Mouse (Mus musculus) testis, adult 2 months (tissue): ENCODE data around the gene Mettl17. TPM values are rescaled to one million over a fixed set of nuclear protein-coding genes. Genes with fewer than 3 reads are reported as not detected.

Source experiments
- H3K27ac ChIP-seq: fragments of 200-500 bp; 2 replicates; pipeline ENCODE4 v1.5.1; 2012; ENCODE audit warnings: low read depth, low read length; ENCODE audit not compliant: control insufficient read depth, insufficient read depth
- H3K27me3 ChIP-seq: fragments of 200-500 bp; 2 replicates; pipeline ENCODE4 v1.6.1; 2012; ENCODE audit warnings: mild to moderate bottlenecking, low read length, moderate library complexity; ENCODE audit not compliant: control insufficient read depth, insufficient read depth
- H3K36me3 ChIP-seq: fragments of 200-500 bp; 2 replicates; pipeline ENCODE4 v1.6.1; 2012; ENCODE audit warnings: mild to moderate bottlenecking, low read length; ENCODE audit not compliant: control insufficient read depth, insufficient read depth
- H3K4me1 ChIP-seq: fragments of 200-500 bp; 2 replicates; pipeline ENCODE4 v1.6.1; 2012; ENCODE audit warnings: low read length; ENCODE audit not compliant: control insufficient read depth, insufficient read depth
- H3K4me3 ChIP-seq: fragments of 200-500 bp; 2 replicates; pipeline ENCODE4 v1.5.1; 2012; ENCODE audit warnings: low read depth, mild to moderate bottlenecking, low read length, moderate library complexity, mixed read lengths; ENCODE audit not compliant: control insufficient read depth
- CTCF ChIP-seq: fragments of 200-500 bp; IDR thresholded peaks from 2 replicates; pipeline ENCODE4 v1.5.1; 2012; ENCODE audit warnings: low read depth, mild to moderate bottlenecking, inconsistent platforms, low read length, moderate library complexity; ENCODE audit not compliant: control insufficient read depth, insufficient read depth, insufficient replicate concordance
- POLR2A ChIP-seq: fragments of 200-500 bp; IDR thresholded peaks from 2 replicates; pipeline ENCODE4 v1.6.1; 2012; ENCODE audit warnings: low read depth, mild to moderate bottlenecking, inconsistent platforms, low read length, moderate library complexity; ENCODE audit not compliant: control insufficient read depth
- polyA plus RNA-seq: library from polyadenylated mRNA; depleted of rRNA; stranded (reverse); fragments of >200 nt; gene quantifications from 2 replicates; pipeline ENCODE4 v1.2.3, GENCODE M21; 2012; rRNA removed

The Mettl17 gene
- polyA plus RNA-seq, 1 experiment, result 15.8 TPM

GRCm38 (mm10) chr14:51930824-51931223, 46.2 kb downstream of the Mettl17 start:
- Histone ChIP-seq H3K4me1 (no peaks in the 10 kb centered on the region; the same call in 1 of the 2 replicates), H3K4me3 (no peak overlapping the region), H3K36me3 (no peaks in the 10 kb centered on the region), H3K27me3 (no peaks in the 10 kb centered on the region), H3K27ac (no peak overlapping the region)
- TF ChIP-seq CTCF (0 out of 2 replicates have a peak, but pooled peaks have one; percentile 18), POLR2A (no peak)

- H3K4me1 ChIP-seq, result no peaks in the 10 kb centered on the region; the same call in 1 of the 2 replicates
- TF ChIP-seq CTCF (no peak), POLR2A (no peak)
- H3K36me3 ChIP-seq, result no peaks in the 10 kb centered on the region
- no peak overlapping the region for H3K27ac ChIP-seq
- no peak overlapping the region for H3K4me3 ChIP-seq
- H3K27me3 ChIP-seq, result no peaks in the 10 kb centered on the region
Measured at GRCm38 (mm10) chr14:51932092-51933020, 47.7 kb downstream of the Mettl17 start.

GRCm38 (mm10) chr14:51939005-51939404, 54.4 kb downstream of the Mettl17 start:
- no peak overlapping the region for H3K4me3 ChIP-seq
- peaks cover 11% of the 10 kb centered on the region for H3K4me1 ChIP-seq
- no peak overlapping the region for H3K27ac ChIP-seq
- no peak for TF ChIP-seq POLR2A
- no peak for TF ChIP-seq CTCF
- no peaks in the 10 kb centered on the region for H3K27me3 ChIP-seq
- H3K36me3 ChIP-seq, result no peaks in the 10 kb centered on the region

- no peaks in the 10 kb centered on the region for H3K27me3 ChIP-seq
- H3K27ac ChIP-seq, result 0 out of 2 replicates have a peak overlapping the region, but pooled peaks have one; percentile 1
- H3K4me3 ChIP-seq, result no peak overlapping the region
- no peaks in the 10 kb centered on the region for H3K36me3 ChIP-seq
- H3K4me1 ChIP-seq, result peaks cover 11% of the 10 kb centered on the region
- no peak for TF ChIP-seq POLR2A
- TF ChIP-seq CTCF, result no peak
Measured at GRCm38 (mm10) chr14:51940944-51941560, 56.4 kb downstream of the Mettl17 start.

GRCm38 (mm10) chr14:51941577-51941976, 56.9 kb downstream of the Mettl17 start:
- Histone ChIP-seq H3K4me1 (peaks cover 11% of the 10 kb centered on the region), H3K27ac (no peak overlapping the region), H3K4me3 (no peak overlapping the region), H3K27me3 (no peaks in the 10 kb centered on the region), H3K36me3 (no peaks in the 10 kb centered on the region)
- TF ChIP-seq POLR2A, result no peak
- TF ChIP-seq CTCF, result no peak

- Histone ChIP-seq H3K27me3 (no peaks in the 10 kb centered on the region), H3K36me3 (no peaks in the 10 kb centered on the region), H3K27ac (no peak overlapping the region), H3K4me1 (peaks cover 11% of the 10 kb centered on the region), H3K4me3 (no peak overlapping the region)
- TF ChIP-seq POLR2A, result no peak
- TF ChIP-seq CTCF, result no peak
Measured at GRCm38 (mm10) chr14:51942236-51942635, 57.6 kb downstream of the Mettl17 start.

Other genes starting within 250 kb of the Mettl17 start
- 7.9 and 12.8 TPM in 2 replicates for gene Gm4181, start 249.2 kb upstream of the Mettl17 start, polyA plus RNA-seq
- gene Gm17079, start 189.4 kb upstream of the Mettl17 start, polyA plus RNA-seq, result 1.9 and 2.2 TPM in 2 replicates
- 7.2 and 11.5 TPM in 2 replicates for gene Gm5800, start 167.7 kb upstream of the Mettl17 start, polyA plus RNA-seq
- gene Ang4, start 111.3 kb upstream of the Mettl17 start, polyA plus RNA-seq, result 0.16 TPM in 1 of 2 replicates, not detected in the other
- 1.1 and 1.3 TPM in 2 replicates for gene AY358078, start 84.8 kb upstream of the Mettl17 start, polyA plus RNA-seq
- gene Ear6, start 31.1 kb upstream of the Mettl17 start, polyA plus RNA-seq, result 0.12 TPM in 1 of 2 replicates, not detected in the other
- gene Slc39a2, start 8.0 kb downstream of the Mettl17 start, polyA plus RNA-seq, result 0.14 and 0.30 TPM in 2 replicates
- gene Ndrg2, start 29.3 kb downstream of the Mettl17 start, polyA plus RNA-seq, result 27.3 and 31.6 TPM in 2 replicates
- gene Tppp2, start 33.6 kb downstream of the Mettl17 start, polyA plus RNA-seq, result 153 and 181 TPM in 2 replicates
- gene Rnase13, start 37.9 kb downstream of the Mettl17 start, polyA plus RNA-seq, result 0.07 TPM in 1 of 2 replicates, not detected in the other
- 5.6 and 6.6 TPM in 2 replicates for gene Arhgef40, start 99.9 kb downstream of the Mettl17 start, polyA plus RNA-seq
- gene Tmem253, start 130.8 kb downstream of the Mettl17 start, polyA plus RNA-seq, result 2.0 and 2.1 TPM in 2 replicates
- gene Zfp219, start 135.9 kb downstream of the Mettl17 start, polyA plus RNA-seq, result 161 and 174 TPM in 2 replicates
- gene Olfr221, start 157.6 kb downstream of the Mettl17 start, polyA plus RNA-seq, result 0.45 and 0.53 TPM in 2 replicates
- gene Hnrnpc, start 219.2 kb downstream of the Mettl17 start, polyA plus RNA-seq, result 55.9 and 64.2 TPM in 2 replicates
- gene Rpgrip1, start 225.9 kb downstream of the Mettl17 start, polyA plus RNA-seq, result 387 and 406 TPM in 2 replicates